Mouse (Mus musculus) spleen, adult 2 months (tissue): ENCODE results near the gene Tnf.

Source experiments
- CTCF ChIP-seq: fragments of 200-500 bp; IDR thresholded peaks from 2 replicates; pipeline ENCODE4 v1.5.1; 2011; ENCODE audit warnings: mild to moderate bottlenecking, inconsistent platforms; ENCODE audit not compliant: insufficient read depth, insufficient read length, insufficient replicate concordance; ENCODE audit errors: extremely low read depth
- POLR2A ChIP-seq: fragments of 200-500 bp; IDR thresholded peaks from 2 replicates; pipeline ENCODE4 v1.6.1; 2011; ENCODE audit warnings: low read depth, low read length, inconsistent platforms

- TF ChIP-seq POLR2A, result no peak
- no peak for TF ChIP-seq CTCF
These were observed 18.5 kb upstream of the Tnf start, which contains the start of gene Gm16181 for GRCm38 (mm10) chr17:35220156-35220952.
